Mouse (Mus musculus) macrophage (primary cell): Measurements from ENCODE around the gene Zfp946. TPM values are rescaled to one million over a fixed set of nuclear protein-coding genes. Genes with fewer than 3 reads are reported as not detected.
A peak's percentile ranks its signal among the peaks of the same experiment; 100 is the strongest.

Experiments
- H3K27ac ChIP-seq: fragments of 350-480 bp; formaldehyde crosslinking; 2 replicates; pipeline ENCODE4 v1.9.0; 2021
- H3K36me3 ChIP-seq: fragments of 350-480 bp; formaldehyde crosslinking; 2 replicates; pipeline ENCODE4 v1.9.0; 2021; ENCODE audit errors: inconsistent target
- H3K4me3 ChIP-seq: fragments of 350-480 bp; formaldehyde crosslinking; 2 replicates; pipeline ENCODE4 v1.9.0; 2021; ENCODE audit errors: inconsistent target
- H3K79me2 ChIP-seq: fragments of 350-480 bp; formaldehyde crosslinking; 2 replicates; pipeline ENCODE4 v1.9.0; 2021; ENCODE audit errors: inconsistent target
- WGBS: methylation state at CpG from one replicate; pipeline ENCODE4 v1.1.7; 2026; ENCODE audit warnings: inconsistent platforms; ENCODE audit not compliant: missing documents; 5-methylcytosine and 5-hydroxymethylcytosine counted together
- polyA plus RNA-seq: library from polyadenylated mRNA; stranded (reverse); fragments of 250-400 nt; gene quantifications from 3 replicates; pipeline ENCODE4 v1.2.4, GENCODE M21; 2018; ENCODE audit warnings: inconsistent platforms
- total RNA-seq, 78 experiments: library from RNA; depleted of rRNA; stranded (reverse); fragments of 250-400 nt; gene quantifications; 1 replicate in 9 of 78; 2 replicates in 24 of 78; 3 replicates in 43 of 78; 4 replicates in 2 of 78; pipeline ENCODE4 v1.2.4; 2018; ENCODE audit warnings: inconsistent platforms in 56 of 78

Zfp946 gene
- total RNA-seq (2018; cell fraction: chromatin; rRNA removed), result 10 to 100 TPM in 13 of 26 experiments, 1 to 10 TPM in 13; 1.2 to 23.4 (median 10.2) TPM
- 10 to 100 TPM in 10 of 26 experiments, 1 to 10 TPM in 16; 4.0 to 12.5 (median 9.1) TPM for total RNA-seq (2018; cell fraction: cytosol; rRNA removed)
- 10 to 100 TPM in 11 of 26 experiments, 1 to 10 TPM in 15; 2.4 to 26.1 (median 8.8) TPM for total RNA-seq (2018; cell fraction: nucleus; rRNA removed)
- polyA plus RNA-seq, result 6.9 to 20.2 TPM (median 7.3 TPM) in 3 replicates

GRCm38 (mm10) chr17:22423952-22424617 is at the start of gene Zfp946:
TSS of gene Zfp946 (plus strand) at chr17:22424222.
- H3K4me3 ChIP-seq, result peak within 1 kb of the TSS; percentile 86
- no peaks in the 10 kb centered on the region for H3K79me2 ChIP-seq
- WGBS, result 2% methylated on average over 28 of the region's 29 CpGs
- no peaks in the 10 kb centered on the region for H3K36me3 ChIP-seq
- peak within 1 kb of the TSS; percentile 55 for H3K27ac ChIP-seq

DNA sequence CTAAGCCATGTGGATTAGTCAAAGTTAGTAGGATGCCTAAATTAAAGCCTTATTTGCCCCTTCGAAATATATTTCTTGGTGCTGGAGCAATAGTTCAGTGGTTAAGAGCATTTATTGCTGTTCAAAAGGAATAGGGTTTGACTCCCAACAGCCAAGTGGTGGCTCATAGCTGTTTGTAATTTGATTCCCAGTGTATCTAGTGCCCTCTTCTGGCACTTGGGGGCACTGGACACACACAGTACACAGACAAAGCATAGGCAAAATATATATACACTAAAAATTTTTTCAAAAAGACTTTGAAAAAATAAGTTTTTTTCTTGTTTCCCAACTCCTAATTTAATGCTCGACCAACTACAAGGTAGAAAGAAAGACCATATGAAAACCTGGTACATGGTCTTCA is 13.3 kb upstream of the Zfp946 start:
- H3K27ac ChIP-seq, result no peak overlapping the region
- no peaks in the 10 kb centered on the region for H3K79me2 ChIP-seq
- 56% methylated on average over 2 of the region's 2 CpGs for WGBS
- no peaks in the 10 kb centered on the region for H3K36me3 ChIP-seq
- no peak overlapping the region for H3K4me3 ChIP-seq

- WGBS, result 2% methylated on average over 3 of the region's 3 CpGs
These were observed 6.5 kb upstream of the Zfp946 start for GRCm38 (mm10) chr17:22417510-22417909.

DNA sequence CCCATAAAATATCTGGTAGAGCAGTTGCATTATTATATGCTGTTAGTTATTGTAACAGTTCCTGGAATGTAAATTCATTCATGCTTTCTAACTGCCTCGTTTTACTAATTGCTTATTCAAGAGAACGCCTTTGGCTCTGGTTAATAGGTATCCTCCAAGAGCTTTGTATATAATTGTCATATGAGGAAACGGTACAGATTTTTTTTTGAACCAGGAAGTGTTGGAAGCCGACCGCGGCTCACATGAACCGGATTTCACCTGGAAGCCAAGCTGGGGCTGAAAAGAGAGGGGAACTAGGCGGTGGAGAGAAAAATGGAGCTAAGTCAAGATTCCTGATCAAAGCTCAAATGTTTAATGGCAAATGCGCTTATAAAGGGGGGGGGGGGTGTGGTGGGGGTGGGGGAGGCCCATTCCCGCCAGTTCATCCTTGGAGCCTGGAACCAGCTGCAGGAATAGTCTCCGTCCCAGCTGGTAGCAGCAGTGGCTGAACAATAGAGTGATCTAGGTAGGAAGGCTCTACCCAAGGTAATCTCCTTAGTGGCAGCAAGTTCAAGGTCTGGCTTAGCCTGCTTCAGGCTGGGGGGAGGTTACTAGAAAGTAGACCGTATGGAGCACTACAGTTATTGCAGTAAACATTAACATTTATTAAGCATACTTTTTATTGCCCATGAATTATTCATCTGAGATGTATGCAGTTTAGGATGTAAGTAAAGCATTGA is 773 bp downstream of the Zfp946 start:
- Histone ChIP-seq H3K79me2 (no peaks in the 10 kb centered on the region), H3K27ac (no peak overlapping the region), H3K36me3 (no peaks in the 10 kb centered on the region), H3K4me3 (peak overlapping the region; percentile 86)
- WGBS, result 16% methylated on average over 12 of the region's 12 CpGs

More at GRCm38 (mm10) chr17:22417510-22417909, 6.5 kb upstream of the Zfp946 start:
- no peaks in the 10 kb centered on the region for H3K36me3 ChIP-seq
- H3K79me2 ChIP-seq, result no peaks in the 10 kb centered on the region
- H3K27ac ChIP-seq, result no peak overlapping the region
- no peak overlapping the region for H3K4me3 ChIP-seq

DNA sequence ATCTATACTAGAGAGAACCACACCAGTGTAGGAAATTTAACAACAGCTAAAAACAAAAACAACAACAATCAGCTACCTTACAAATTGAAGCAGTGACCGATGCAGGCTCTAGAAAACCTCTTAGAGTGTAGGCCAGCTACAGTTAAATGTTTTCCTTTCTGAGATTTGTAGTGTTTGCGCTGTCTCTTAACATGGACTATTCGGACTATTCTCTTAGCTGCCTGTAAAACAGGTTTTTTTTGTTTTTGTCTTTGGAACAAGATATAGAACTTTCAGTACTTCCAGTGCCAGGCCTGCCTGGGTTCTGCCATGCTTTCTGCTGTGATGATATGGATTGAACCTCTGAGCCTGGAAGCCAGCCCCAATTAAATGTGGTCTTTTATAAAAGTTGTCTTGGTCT is 23.7 kb downstream of the Zfp946 start:
- no peak overlapping the region for H3K27ac ChIP-seq
- H3K36me3 ChIP-seq, result peaks cover 4% of the 10 kb centered on the region; the same call in 1 of the 2 replicates
- H3K79me2 ChIP-seq, result no peaks in the 10 kb centered on the region
- no peak overlapping the region for H3K4me3 ChIP-seq
- 96% methylated on average over 3 of the region's 3 CpGs for WGBS

GRCm38 (mm10) chr17:22497120-22497519 is 73.1 kb downstream of the Zfp946 start:
- WGBS, result 83% methylated on average over 4 of the region's 4 CpGs
- Histone ChIP-seq H3K27ac (no peak overlapping the region), H3K36me3 (no peaks in the 10 kb centered on the region), H3K79me2 (no peaks in the 10 kb centered on the region), H3K4me3 (no peak overlapping the region)

Other genes with a start within 250 kb of the Zfp946 start
- 6.5 to 14.3 TPM (median 6.9 TPM) in 3 replicates for gene Zfp994, start 198.6 kb upstream of the Zfp946 start, polyA plus RNA-seq
- gene CT030661.1, start 109.4 kb upstream of the Zfp946 start, polyA plus RNA-seq, result 15.5 to 36.3 TPM (median 16.8 TPM) in 3 replicates
- 5.3 to 13.3 TPM (median 8.0 TPM) in 3 replicates for gene Zfp944, start 62.8 kb upstream of the Zfp946 start, polyA plus RNA-seq
- gene Zfp758, start 62.8 kb upstream of the Zfp946 start, polyA plus RNA-seq, result 7.2 to 16.2 TPM (median 8.8 TPM) in 3 replicates
- gene Vmn2r111, start 149.3 kb downstream of the Zfp946 start, polyA plus RNA-seq, result not detected in 3 replicates
- not detected in 3 replicates for gene Vmn2r112, start 176.7 kb downstream of the Zfp946 start, polyA plus RNA-seq